Mouse (Mus musculus): ENCODE results near the gene Thap7.

Thap7 gene

GRCm38 (mm10) chr16:17552837-17553236, 21.9 kb upstream of the Thap7 start:
- TF ChIP-seq POU5F1 (IDR thresholded peaks at IDR 0.05; ENCODE audit: borderline replicate concordance, low read length): no peak
- no peak for TF ChIP-seq NANOG (IDR thresholded peaks at IDR 0.05; ENCODE audit: borderline replicate concordance, low read length)
- no peak for TF ChIP-seq CTCF (conservative IDR thresholded peaks at IDR 0.05; ENCODE audit: low read length)
- Histone ChIP-seq H3K36me3 (ENCODE audit: insufficient read depth, low read length) (no peaks in the 10 kb centered on the region), H3K4me3 (replicated peaks; ENCODE audit: low read length) (no peak overlapping the region), H3K27me3 (ENCODE audit: insufficient read depth, low read length) (peaks cover 14% of the 10 kb centered on the region), H3K4me1 (replicated peaks; ENCODE audit: low read depth, low read length) (peaks cover 37% of the 10 kb centered on the region), H3K9me3 (ENCODE audit: low read length) (no peaks in the 10 kb centered on the region)

GRCm38 (mm10) chr16:17542632-17543031, 11.7 kb upstream of the Thap7 start:
- TF ChIP-seq NANOG (IDR thresholded peaks at IDR 0.05; ENCODE audit: borderline replicate concordance, low read length) (no peak), POU5F1 (IDR thresholded peaks at IDR 0.05; ENCODE audit: borderline replicate concordance, low read length) (no peak), CTCF (conservative IDR thresholded peaks at IDR 0.05; ENCODE audit: low read length) (no peak)
- Histone ChIP-seq H3K9me3 (ENCODE audit: low read length) (no peaks in the 10 kb centered on the region; the same call in 1 of the 2 replicates), H3K4me1 (replicated peaks; ENCODE audit: low read depth, low read length) (no peaks in the 10 kb centered on the region), H3K4me3 (replicated peaks; ENCODE audit: low read length) (no peak overlapping the region), H3K27me3 (ENCODE audit: insufficient read depth, low read length) (peaks cover 25% of the 10 kb centered on the region), H3K36me3 (ENCODE audit: insufficient read depth, low read length) (no peaks in the 10 kb centered on the region)

GRCm38 (mm10) chr16:17536584-17536983, 5.6 kb upstream of the Thap7 start:
- Histone ChIP-seq H3K36me3 (ENCODE audit: insufficient read depth, low read length) (no peaks in the 10 kb centered on the region), H3K4me3 (replicated peaks; ENCODE audit: low read length) (no peak overlapping the region), H3K4me1 (replicated peaks; ENCODE audit: low read depth, low read length) (peaks cover 16% of the 10 kb centered on the region), H3K27me3 (ENCODE audit: insufficient read depth, low read length) (peaks cover 18% of the 10 kb centered on the region), H3K9me3 (ENCODE audit: low read length) (no peaks in the 10 kb centered on the region)
- TF ChIP-seq POU5F1 (IDR thresholded peaks at IDR 0.05; ENCODE audit: borderline replicate concordance, low read length) (no peak), NANOG (IDR thresholded peaks at IDR 0.05; ENCODE audit: borderline replicate concordance, low read length) (no peak), CTCF (conservative IDR thresholded peaks at IDR 0.05; ENCODE audit: low read length) (no peak)

GRCm38 (mm10) chr16:17532676-17533329, 1.9 kb upstream of the Thap7 start:
- peaks cover 12% of the 10 kb centered on the region for H3K36me3 ChIP-seq (ENCODE audit: insufficient read depth, low read length)
- no peaks in the 10 kb centered on the region for H3K9me3 ChIP-seq (ENCODE audit: low read length)
- no peak for TF ChIP-seq POU5F1 (IDR thresholded peaks at IDR 0.05; ENCODE audit: borderline replicate concordance, low read length)
- no peak for TF ChIP-seq NANOG (IDR thresholded peaks at IDR 0.05; ENCODE audit: borderline replicate concordance, low read length)
- TF ChIP-seq CTCF (conservative IDR thresholded peaks at IDR 0.05; ENCODE audit: low read length): no peak
- H3K27me3 ChIP-seq (ENCODE audit: insufficient read depth, low read length): no peaks in the 10 kb centered on the region; the same call in 1 of the 2 replicates
- peak overlapping the region; percentile 87 for H3K4me3 ChIP-seq (replicated peaks; ENCODE audit: low read length)
- H3K4me1 ChIP-seq (replicated peaks; ENCODE audit: low read depth, low read length): peaks cover 48% of the 10 kb centered on the region

- TF ChIP-seq POU5F1 (IDR thresholded peaks at IDR 0.05; ENCODE audit: borderline replicate concordance, low read length): no peak
- TF ChIP-seq CTCF (conservative IDR thresholded peaks at IDR 0.05; ENCODE audit: low read length): 0 out of 2 replicates have a peak, but pooled peaks have one; percentile 7
- Histone ChIP-seq H3K4me3 (replicated peaks; ENCODE audit: low read length) (peak overlapping the region; percentile 87), H3K36me3 (ENCODE audit: insufficient read depth, low read length) (peaks cover 17% of the 10 kb centered on the region), H3K9me3 (ENCODE audit: low read length) (no peaks in the 10 kb centered on the region), H3K4me1 (replicated peaks; ENCODE audit: low read depth, low read length) (peaks cover 52% of the 10 kb centered on the region), H3K27me3 (ENCODE audit: insufficient read depth, low read length) (no peaks in the 10 kb centered on the region; the same call in 1 of the 2 replicates)
These were observed 1.3 kb upstream of the Thap7 start for GRCm38 (mm10) chr16:17532271-17532670.

GRCm38 (mm10) chr16:17529981-17530586, 852 bp downstream of the Thap7 start:
- Histone ChIP-seq H3K4me3 (replicated peaks; ENCODE audit: low read length) (peak overlapping the region; percentile 87), H3K36me3 (ENCODE audit: insufficient read depth, low read length) (peaks cover 39% of the 10 kb centered on the region), H3K9me3 (ENCODE audit: low read length) (no peaks in the 10 kb centered on the region), H3K27me3 (ENCODE audit: insufficient read depth, low read length) (no peaks in the 10 kb centered on the region; the same call in 1 of the 2 replicates), H3K4me1 (replicated peaks; ENCODE audit: low read depth, low read length) (peaks cover 52% of the 10 kb centered on the region)
- TF ChIP-seq CTCF (conservative IDR thresholded peaks at IDR 0.05; ENCODE audit: low read length): no peak
- TF ChIP-seq POU5F1 (IDR thresholded peaks at IDR 0.05; ENCODE audit: borderline replicate concordance, low read length): no peak
- no peak for TF ChIP-seq NANOG (IDR thresholded peaks at IDR 0.05; ENCODE audit: borderline replicate concordance, low read length)

GRCm38 (mm10) chr16:17528276-17528675, 2.7 kb downstream of the Thap7 start:
- Histone ChIP-seq H3K36me3 (ENCODE audit: insufficient read depth, low read length) (peaks cover 55% of the 10 kb centered on the region), H3K4me1 (replicated peaks; ENCODE audit: low read depth, low read length) (peaks cover 52% of the 10 kb centered on the region), H3K27me3 (ENCODE audit: insufficient read depth, low read length) (no peaks in the 10 kb centered on the region; the same call in 1 of the 2 replicates), H3K9me3 (ENCODE audit: low read length) (no peaks in the 10 kb centered on the region), H3K4me3 (replicated peaks; ENCODE audit: low read length) (peak overlapping the region; percentile 48)
- TF ChIP-seq POU5F1 (IDR thresholded peaks at IDR 0.05; ENCODE audit: borderline replicate concordance, low read length): no peak
- no peak for TF ChIP-seq NANOG (IDR thresholded peaks at IDR 0.05; ENCODE audit: borderline replicate concordance, low read length)
- no peak for TF ChIP-seq CTCF (conservative IDR thresholded peaks at IDR 0.05; ENCODE audit: low read length)

GRCm38 (mm10) chr16:17527606-17528005, 3.3 kb downstream of the Thap7 start:
- Histone ChIP-seq H3K36me3 (ENCODE audit: insufficient read depth, low read length) (peaks cover 62% of the 10 kb centered on the region), H3K27me3 (ENCODE audit: insufficient read depth, low read length) (no peaks in the 10 kb centered on the region; the same call in 1 of the 2 replicates), H3K9me3 (ENCODE audit: low read length) (no peaks in the 10 kb centered on the region), H3K4me3 (replicated peaks; ENCODE audit: low read length) (no peak overlapping the region), H3K4me1 (replicated peaks; ENCODE audit: low read depth, low read length) (peaks cover 46% of the 10 kb centered on the region)
- TF ChIP-seq CTCF (conservative IDR thresholded peaks at IDR 0.05; ENCODE audit: low read length): no peak
- TF ChIP-seq NANOG (IDR thresholded peaks at IDR 0.05; ENCODE audit: borderline replicate concordance, low read length): no peak
- no peak for TF ChIP-seq POU5F1 (IDR thresholded peaks at IDR 0.05; ENCODE audit: borderline replicate concordance, low read length)
